Mouse (Mus musculus) gastrocnemius, adult 2 months (tissue): ENCODE data around the gene Klk15. TPM values are rescaled to one million over a fixed set of nuclear protein-coding genes. Genes with fewer than 3 reads are reported as not detected.
"Not testable (repeated sequence)": the region's sequence is repeated elsewhere in the genome, so short reads cannot be mapped to it uniquely, and the experiment has no call there.

Experiments
- DNase-seq: peaks from one replicate; pipeline ENCODE4 v3.0.0; 2022
- H3K27ac ChIP-seq: fragments of 200-600 bp; 2 replicates; pipeline ENCODE4 v1.8.1; 2022; ENCODE audit warnings: mild to moderate bottlenecking
- H3K4me3 ChIP-seq: fragments of 200-600 bp; 2 replicates; pipeline ENCODE4 v1.8.1; 2022; ENCODE audit warnings: mild to moderate bottlenecking, moderate library complexity
- CTCF ChIP-seq: fragments of 200-600 bp; IDR thresholded peaks from 2 replicates; pipeline ENCODE4 v1.8.1; 2022; ENCODE audit warnings: antibody characterized with exemption, mild to moderate bottlenecking, moderate library complexity
- intact Hi-C: fragments of 180-260 bp; cut with DNase I; formaldehyde crosslinking; loops from one replicate; pipeline ENCODE4 v1.15.1; 2025
- total RNA-seq, 2 experiments: library from RNA; stranded (reverse); gene quantifications; 2 replicates each; pipeline ENCODE4 v1.2.3; 2021

Gene Klk15
- total RNA-seq, 2 experiments from 2014 or later, result not detected

DNA sequence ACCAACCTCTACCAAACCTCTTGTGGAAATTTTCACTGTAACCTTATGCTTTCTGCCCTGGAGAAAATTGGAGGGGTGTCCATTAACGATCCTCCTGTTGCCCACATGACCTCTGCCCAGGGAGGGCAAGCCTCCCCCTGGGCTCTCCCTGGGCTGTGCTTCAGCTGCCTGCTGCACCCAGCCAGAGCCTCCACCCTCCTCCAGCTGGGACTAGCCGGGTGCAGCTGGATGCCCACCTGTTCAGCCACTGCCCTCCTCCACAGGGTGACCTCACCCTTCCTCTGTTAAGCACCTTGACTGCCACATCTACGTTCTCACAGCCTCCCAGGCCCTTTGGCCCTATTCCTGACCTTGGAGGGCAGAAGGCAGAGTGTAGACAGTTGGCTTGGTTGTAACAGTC lies 1.2 kb downstream of the Klk15 start:
- no peak for TF ChIP-seq CTCF
- no peak for DNase-seq
- intact Hi-C loops, result no loop called here
- Histone ChIP-seq H3K27ac (no peak overlapping the region), H3K4me3 (no peak overlapping the region)

DNA sequence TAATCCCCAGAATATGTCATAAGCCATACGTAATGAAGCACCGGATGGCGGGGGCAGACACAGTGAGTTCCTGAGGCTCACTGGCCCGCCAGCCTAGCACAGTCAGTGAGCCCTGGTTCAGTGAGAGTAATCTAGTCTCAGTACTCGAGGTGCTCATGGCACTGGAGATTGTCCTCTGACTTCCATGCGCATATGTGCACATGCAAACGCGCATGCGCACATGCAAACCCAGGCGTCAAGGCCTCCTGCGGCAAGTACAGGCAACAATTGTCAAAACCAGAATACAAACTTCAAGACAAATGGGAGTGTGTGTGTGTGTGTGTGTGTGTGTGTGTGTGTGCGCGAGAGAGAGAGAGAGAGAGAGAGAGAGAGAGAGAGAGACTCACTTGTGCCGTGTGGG lies 3.0 kb downstream of the Klk15 start:
- intact Hi-C loops, result no loop called here
- DNase-seq, result no peak
- H3K4me3 ChIP-seq, result no peak overlapping the region
- no peak for TF ChIP-seq CTCF
- H3K27ac ChIP-seq, result no peak overlapping the region

DNA sequence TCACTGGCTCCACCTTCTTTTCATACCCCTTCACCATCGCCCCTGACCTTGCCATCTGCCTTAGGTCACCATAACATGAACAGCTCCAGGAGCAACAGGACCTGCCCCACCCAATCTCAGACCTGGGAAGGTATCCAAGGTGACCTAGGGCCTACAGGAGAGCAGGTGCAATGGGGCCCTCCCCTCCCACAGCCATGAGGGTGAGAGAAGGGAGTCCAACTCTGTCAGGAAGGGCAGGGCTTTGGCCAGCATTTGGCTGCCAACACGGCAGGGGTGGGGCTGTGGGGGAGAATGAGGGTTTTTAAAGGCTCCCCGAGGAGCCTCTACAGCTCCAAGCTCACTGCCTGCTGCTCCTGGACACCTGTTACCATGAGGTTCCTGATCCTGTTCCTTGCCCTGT lies 8.8 kb downstream of the Klk15 start:
- DNase-seq, intact Hi-C loops, H3K4me3 ChIP-seq, H3K27ac ChIP-seq: not testable (repeated sequence)

DNA sequence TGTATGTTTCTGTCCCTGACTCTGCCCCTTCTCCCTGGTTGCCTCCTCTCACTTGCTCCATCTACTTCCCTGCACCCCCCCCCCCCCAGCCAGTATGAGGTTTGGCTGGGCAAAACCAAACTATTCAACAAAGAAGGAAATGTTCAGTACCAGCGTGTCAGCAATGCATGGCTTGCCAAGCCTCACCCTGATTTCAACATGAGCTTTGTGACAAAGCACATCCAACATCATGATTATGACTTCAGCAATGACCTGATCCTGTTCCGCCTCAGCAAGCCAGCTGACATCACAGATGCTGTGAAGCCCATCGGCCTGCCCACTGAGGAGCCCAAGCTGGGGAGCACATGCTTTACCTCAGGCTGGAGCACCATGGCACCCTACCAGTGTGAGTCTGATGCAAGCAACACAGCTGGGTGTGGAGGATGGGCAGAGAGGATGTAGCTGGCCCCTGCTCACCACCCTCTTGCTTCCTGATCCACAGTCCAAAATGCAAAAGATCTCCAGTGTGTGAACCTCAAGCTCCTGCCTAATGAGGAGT lies 11.3 kb downstream of the Klk15 start:
- intact Hi-C loops, result no loop called here
- no peak for DNase-seq
- no peak overlapping the region for H3K4me3 ChIP-seq
- no peak for TF ChIP-seq CTCF
- H3K27ac ChIP-seq, result no peak overlapping the region

DNA sequence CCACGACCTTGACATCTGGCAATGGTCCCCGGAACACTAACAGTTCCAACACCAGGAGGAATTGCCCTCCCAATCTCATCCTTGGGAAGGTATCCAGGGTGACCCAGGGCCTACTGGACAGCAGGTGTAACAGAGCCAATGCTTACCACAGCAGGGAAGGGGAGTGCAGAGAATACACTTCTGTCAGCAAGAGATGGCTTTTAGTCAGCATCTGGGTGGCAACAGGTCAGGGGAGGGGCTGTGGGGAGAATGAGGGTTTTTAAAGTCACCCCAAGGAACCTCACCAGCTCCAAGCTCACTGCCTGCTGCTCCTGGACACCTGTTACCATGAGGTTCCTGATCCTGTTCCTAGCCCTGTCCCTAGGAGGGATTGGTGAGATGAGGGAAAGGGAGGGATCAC lies 16.8 kb downstream of the Klk15 start, which contains the start of gene Klk1b8:
TSS of gene Klk1b8 (plus strand) at position 301 of the 400 bp plus-strand sequence.
- no peak for DNase-seq
- Histone ChIP-seq H3K27ac (no peak within 1 kb of the TSS), H3K4me3 (no peak within 1 kb of the TSS)
- no peak for TF ChIP-seq CTCF
- intact Hi-C loops, result no loop called here

DNA sequence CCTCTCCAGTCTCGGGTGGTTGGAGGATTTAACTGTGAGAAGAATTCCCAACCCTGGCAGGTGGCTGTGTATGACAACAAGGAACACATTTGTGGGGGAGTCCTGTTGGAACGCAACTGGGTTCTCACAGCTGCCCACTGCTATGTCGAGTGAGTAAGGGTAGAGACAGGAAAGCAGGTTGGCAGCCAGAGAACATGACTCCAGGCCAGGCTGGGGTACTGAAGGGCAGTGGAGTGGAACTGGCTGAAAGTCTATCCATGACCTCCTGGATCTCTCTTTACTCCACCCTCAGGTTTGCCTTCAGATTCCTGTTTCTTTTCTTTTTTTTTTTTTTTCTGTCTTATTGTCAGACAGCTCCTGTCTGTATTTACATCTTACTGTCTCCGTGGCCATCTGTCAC lies 19.2 kb downstream of the Klk15 start:
- intact Hi-C loops, result no loop called here
- no peak for DNase-seq
- Histone ChIP-seq H3K27ac (no peak overlapping the region), H3K4me3 (no peak overlapping the region)
- TF ChIP-seq CTCF, result no peak

DNA sequence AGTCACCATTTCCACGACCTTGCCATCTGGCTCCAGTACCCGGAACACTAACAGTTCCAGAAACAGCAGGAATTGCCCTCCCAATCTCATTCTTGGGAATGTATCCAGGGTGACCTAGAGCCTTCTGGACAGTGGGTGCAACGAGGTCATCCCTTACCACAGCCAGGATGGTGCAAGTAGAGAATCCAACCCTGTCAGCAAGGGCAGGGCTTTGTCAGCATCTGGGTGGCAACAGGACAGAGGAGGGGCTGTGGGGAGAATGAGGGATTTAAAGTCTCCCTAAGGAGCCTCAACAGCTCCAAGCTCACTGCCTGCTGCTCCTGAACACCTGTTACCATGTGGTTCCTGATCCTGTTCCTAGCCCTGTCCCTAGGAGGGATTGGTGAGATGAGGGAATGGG lies 32.9 kb downstream of the Klk15 start, which contains the start of gene Klk1b1:
TSS of gene Klk1b1 (plus strand) at position 301 of the 400 bp plus-strand sequence.
- no peak within 1 kb of the TSS for H3K4me3 ChIP-seq
- DNase-seq, result no peak
- no peak for TF ChIP-seq CTCF
- intact Hi-C loops, result no loop called here
- H3K27ac ChIP-seq, result no peak within 1 kb of the TSS

DNA sequence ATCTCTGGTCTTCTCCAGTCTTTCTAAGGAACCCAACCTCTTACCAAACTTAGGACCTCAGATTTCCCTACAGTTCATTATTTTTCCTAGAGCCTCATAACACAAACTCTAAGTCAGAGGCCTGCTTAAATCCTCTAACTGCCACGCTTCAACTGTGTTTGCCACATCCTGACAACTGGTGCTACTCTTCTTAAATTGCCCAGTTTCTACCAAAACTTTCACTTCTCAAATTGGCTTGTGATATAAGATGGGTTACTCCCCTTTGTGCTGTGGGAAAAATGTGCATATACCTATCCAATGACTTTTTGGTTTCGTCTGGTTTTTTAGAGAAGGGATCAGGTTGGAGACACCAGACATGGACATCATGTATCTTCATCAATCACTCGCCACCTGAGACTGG lies 33.5 kb downstream of the Klk15 start:
- Histone ChIP-seq H3K4me3 (no peak overlapping the region), H3K27ac (no peak overlapping the region)
- no peak for DNase-seq
- intact Hi-C loops, result no loop called here
- TF ChIP-seq CTCF, result no peak

DNA sequence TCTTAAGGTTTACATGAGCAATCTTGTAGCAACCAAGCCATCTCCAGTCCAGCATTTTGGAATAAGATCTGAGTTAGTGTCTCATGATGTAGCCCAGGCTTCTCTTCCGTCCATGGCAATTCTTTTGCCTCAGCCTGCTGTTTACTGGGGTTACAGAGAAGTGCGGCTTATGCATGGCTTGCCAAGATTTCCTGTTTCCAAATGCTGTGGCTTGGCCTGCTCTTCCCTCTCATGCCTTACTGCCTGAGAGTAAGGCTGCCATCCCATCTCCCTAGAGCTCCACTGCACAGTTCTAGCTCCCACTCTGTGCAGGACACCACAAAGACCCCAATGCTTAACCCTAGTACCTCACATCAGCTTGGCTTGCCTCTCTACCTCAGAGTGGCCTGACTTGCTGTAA lies 34.1 kb downstream of the Klk15 start:
- intact Hi-C loops, result no loop called here
- TF ChIP-seq CTCF, result no peak
- no peak for DNase-seq
- Histone ChIP-seq H3K4me3 (no peak overlapping the region), H3K27ac (no peak overlapping the region)

DNA sequence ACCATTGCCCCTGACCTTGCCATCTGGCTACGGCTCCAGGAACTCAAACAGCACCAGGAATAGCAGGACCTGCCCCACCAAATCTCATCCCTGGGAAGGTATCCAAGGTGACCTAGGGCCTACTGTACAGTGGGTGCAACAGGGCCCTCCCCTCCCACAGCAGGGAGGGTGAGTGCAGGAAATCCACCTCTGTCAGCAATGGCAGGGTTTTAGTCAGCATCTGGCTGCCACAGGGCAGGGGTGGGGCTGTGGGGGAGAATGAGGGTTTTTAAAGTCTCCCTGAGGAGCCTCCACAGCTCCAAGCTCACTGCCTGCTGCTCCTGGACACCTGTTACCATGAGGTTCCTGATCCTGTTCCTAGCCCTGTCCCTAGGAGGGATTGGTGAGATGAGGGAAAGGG lies 42.2 kb downstream of the Klk15 start, which contains the start of gene Klk1b9:
TSS of gene Klk1b9 (plus strand) at position 301 of the 400 bp plus-strand sequence.
- H3K4me3 ChIP-seq, intact Hi-C loops, DNase-seq, H3K27ac ChIP-seq: not testable (repeated sequence)

DNA sequence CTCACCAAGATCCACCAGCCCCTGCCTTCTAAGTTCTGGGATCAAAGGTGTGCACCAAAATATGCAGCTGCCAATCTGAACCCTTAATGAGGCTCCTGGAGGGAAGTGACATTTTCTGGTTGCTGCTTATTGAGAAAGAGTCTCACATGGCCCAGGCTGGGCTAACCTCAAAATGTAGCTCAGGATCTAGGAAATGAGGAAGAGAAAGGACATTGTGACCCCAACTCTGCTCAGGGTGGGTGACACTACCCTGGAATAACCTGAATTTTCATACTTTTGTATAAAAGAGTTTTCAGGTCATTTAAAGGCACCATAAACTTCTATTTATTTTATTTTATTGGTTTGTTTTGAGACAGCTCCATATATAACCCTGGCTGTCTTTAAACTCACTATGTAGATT lies 52.1 kb downstream of the Klk15 start:
- Histone ChIP-seq H3K4me3 (no peak overlapping the region), H3K27ac (no peak overlapping the region)
- no peak for TF ChIP-seq CTCF
- intact Hi-C loops, result no loop called here
- DNase-seq, result no peak

Other genes with a start within 250 kb of the Klk15 start
- gene Klk14, start 243.3 kb upstream of the Klk15 start, total RNA-seq, result not detected
- under 1 TPM in 1 of 2 experiments, not detected in 1; 0.22 TPM for gene Klk13, start 221.2 kb upstream of the Klk15 start, total RNA-seq
- gene Klk12, start 164.8 kb upstream of the Klk15 start, total RNA-seq, result not detected
- under 1 TPM in 1 of 2 experiments, not detected in 1; 0.41 TPM for gene Klk11, start 159.1 kb upstream of the Klk15 start, total RNA-seq
- 1 to 10 TPM in 1 of 2 experiments, under 1 TPM in 1; 0.69 to 1.4 TPM for gene Klk10, start 152.7 kb upstream of the Klk15 start, total RNA-seq
- gene Klk9, start 141.8 kb upstream of the Klk15 start, total RNA-seq, result not detected
- 1 to 10 TPM; 1.7 to 2.5 TPM for gene Klk8, start 136.2 kb upstream of the Klk15 start, total RNA-seq
- not detected for gene Klk7, start 122.4 kb upstream of the Klk15 start, total RNA-seq
- not detected for gene Klk6, start 109.2 kb upstream of the Klk15 start, total RNA-seq
- gene Klk5, start 91.8 kb upstream of the Klk15 start, total RNA-seq, result not detected
- gene Klk4, start 52.6 kb upstream of the Klk15 start, total RNA-seq, result not detected
- gene Klk1b8, start 16.9 kb downstream of the Klk15 start, total RNA-seq, result not detected
- not detected for gene Klk1b1, start 33.0 kb downstream of the Klk15 start, total RNA-seq
- gene Klk1b9, start 42.3 kb downstream of the Klk15 start, total RNA-seq, result not detected
- gene Klk1b11, start 62.1 kb downstream of the Klk15 start, total RNA-seq, result not detected
- 1 to 10 TPM in 1 of 2 experiments, under 1 TPM in 1; 0.51 to 1.0 TPM for gene Klk1b26, start 78.4 kb downstream of the Klk15 start, total RNA-seq
- not detected for gene Klk1b27, start 118.5 kb downstream of the Klk15 start, total RNA-seq
- gene Klk1b21, start 168.6 kb downstream of the Klk15 start, total RNA-seq, result not detected
- not detected for gene Klk1b22, start 178.9 kb downstream of the Klk15 start, total RNA-seq
- gene Klk1b16, start 203.0 kb downstream of the Klk15 start, total RNA-seq, result not detected